Comparison of ENCODE assay signal across 17 mouse cellular contexts in the genomic region with DNA sequence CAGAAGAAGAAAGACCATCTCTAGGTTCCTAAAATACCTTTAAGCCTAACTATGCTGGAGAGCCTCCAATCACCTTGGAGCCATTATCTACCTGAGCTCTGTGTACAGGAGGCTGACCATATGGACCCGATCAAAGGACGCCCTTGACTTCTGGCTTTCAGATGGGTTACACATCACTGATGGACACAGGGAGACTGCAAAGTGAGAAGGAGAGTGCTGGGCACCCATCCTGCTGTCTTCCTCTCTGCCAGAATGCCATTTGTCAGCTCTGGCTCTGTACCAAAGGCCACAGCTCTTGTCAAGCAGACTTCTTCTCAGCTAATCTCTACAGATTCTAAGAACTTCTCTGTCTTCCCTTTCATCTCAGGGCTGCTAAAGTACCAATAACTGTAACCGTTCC. TPM values are rescaled to one million over a fixed set of nuclear protein-coding genes. Genes with fewer than 3 reads are reported as not detected.
DNase-seq lines count a peak whose midpoint lies in the region; ATAC-seq and TF ChIP-seq lines count a peak whose summit lies in the region.
"Had no signal": no experiment of that assay in that cellular context is flagged by ENCODE, and none has a peak within 500 bp of the region (broad histone marks: within the 10 kb centered on the region; RNA-seq: fewer than 3 reads in every experiment).

No protein-coding gene starts in this region.

- H3K4me1 ChIP-seq in kidney, adult 2 months (ENCODE audit: control insufficient read depth, insufficient read depth, low read length): peaks cover 29% of the 10 kb centered on the region
- peaks cover 42% of the 10 kb centered on the region for H3K4me1 ChIP-seq in cerebellum, adult 2 months (ENCODE audit: control insufficient read depth, insufficient read depth, low read length)
- H3K4me1 ChIP-seq: midbrain, embryonic 12.5 days had no signal

- no peak for ATAC-seq in frontal cortex, adult (ENCODE audit: low TSS enrichment)
- ATAC-seq: hindbrain, embryonic 16.5 days had no signal

- WGBS in kidney, adult 2 months: 84% methylated on average over 3 of the region's 3 CpGs
- WGBS in cerebellum, adult 2 months: 2% methylated on average over 3 of the region's 3 CpGs

- DNase-seq in kidney, adult 2 months: peak; percentile 21
- DNase-seq in kidney, adult 9 months: no peak
- DNase-seq in adrenal gland, postnatal 36 days: peak; percentile 48 to 59
- peak; percentile 90 to 96 for DNase-seq in cerebellum, adult 2 months
- DNase-seq in gastrocnemius, postnatal 10 days: peak; percentile 38
- no peak for DNase-seq in right cerebral cortex, adult 2 months (ENCODE audit: low spot score in 2 of 2)
- DNase-seq in embryo, embryonic 9.5 days (ENCODE audit: extremely low spot score): no peak
- DNase-seq: heart, postnatal 10 days; kidney, adult 8-10 months; kidney, postnatal 4 days; right cerebral cortex, postnatal 14 days had no signal

- H3K27ac ChIP-seq in kidney, adult 2 months (ENCODE audit: insufficient read depth, low read depth, low read length): no peak overlapping the region
- peak overlapping the region; percentile 79; the same call in 1 of the 2 replicates for H3K27ac ChIP-seq in cerebellum, adult 2 months (ENCODE audit: insufficient read depth, low read length)
- H3K27ac ChIP-seq: forebrain, embryonic 10.5 days; liver, embryonic 14.5 days; macrophage; midbrain, embryonic 12.5 days had no signal

- no peak for TF ChIP-seq POLR2A in kidney, adult 2 months (IDR thresholded peaks at IDR 0.05; ENCODE audit: low read depth, low read length)
- TF ChIP-seq POLR2A in cerebellum, adult 2 months (IDR thresholded peaks at IDR 0.05; ENCODE audit: borderline replicate concordance, insufficient read depth, low read length): no peak

- no peak overlapping the region for H3K4me3 ChIP-seq in kidney, adult 2 months (ENCODE audit: insufficient read depth, low read depth, low read length)
- H3K4me3 ChIP-seq in cerebellum, adult 2 months (replicated peaks; ENCODE audit: insufficient read depth, low read depth, low read length): no peak overlapping the region
- H3K4me3 ChIP-seq: forebrain, embryonic 10.5 days; midbrain, embryonic 12.5 days had no signal

- H3K36me3 ChIP-seq in kidney, adult 2 months (ENCODE audit: control insufficient read depth, insufficient read depth, low read length): no peaks in the 10 kb centered on the region; the same call in 1 of the 2 replicates

- no peak for TF ChIP-seq CTCF in kidney, adult 2 months (conservative IDR thresholded peaks at IDR 0.05; ENCODE audit: insufficient read depth, insufficient read length, low read depth, low read length)
- TF ChIP-seq CTCF in cerebellum, adult 2 months (IDR thresholded peaks at IDR 0.05; ENCODE audit: borderline replicate concordance, insufficient read depth, low read depth, low read length): peak; percentile 18; the same call in 1 of the 2 replicates

- no peaks in the 10 kb centered on the region for H3K27me3 ChIP-seq in kidney, adult 2 months (replicated peaks; ENCODE audit: control insufficient read depth, insufficient read depth, low read length)
- no peaks in the 10 kb centered on the region for H3K27me3 ChIP-seq in cerebellum, adult 2 months (ENCODE audit: control insufficient read depth, insufficient read depth, low read length)
- H3K27me3 ChIP-seq: midbrain, embryonic 12.5 days had no signal

RNA-seq across cellular contexts. Expression of a gene that starts 12.6 kb away (rescaled TPM):
- polyA plus RNA-seq in kidney, adult 2 months (2012; rRNA removed): 37.1 and 42.9 TPM in 2 replicates
- 10 to 100 TPM; 57.9 to 64.7 TPM for total RNA-seq in adrenal gland, postnatal 36 days (2021)
- polyA plus RNA-seq in cerebellum, adult 2 months (2012; rRNA removed): 90.4 and 91.6 TPM in 2 replicates
- 10 to 100 TPM; 54.8 to 61.1 TPM for total RNA-seq in gastrocnemius, postnatal 10 days (2021)

Comparison
In these comparisons a context has a peak if more than half of its experiments do, and no peak if none do; other contexts are left out.
1. DNase-seq: peak in kidney, adult 2 months (single experiment), adrenal gland, postnatal 36 days (2 of 2), cerebellum, adult 2 months (2 of 2) and gastrocnemius, postnatal 10 days (single experiment); none in kidney, adult 9 months (single experiment), right cerebral cortex, adult 2 months (0 of 2) and embryo, embryonic 9.5 days (single experiment).